8 mouse cellular contexts compared by ENCODE assay signal in genomic region chr10:67186489-67186888, GRCm38 (mm10).
DNase-seq lines count a peak whose midpoint lies in the region; ATAC-seq and TF ChIP-seq lines count a peak whose summit lies in the region.

No protein-coding gene starts in this region.

- no peak for ATAC-seq in neural tube, embryonic 11.5 days (ENCODE audit: insufficient read depth, low FRiP score, low TSS enrichment)
- no peak for ATAC-seq in limb, embryonic 14.5 days (ENCODE audit: low FRiP score, low read depth)
- ATAC-seq in stomach, postnatal 0 days (ENCODE audit: low FRiP score, low TSS enrichment): no peak

- H3K36me3 ChIP-seq in neural tube, embryonic 11.5 days (ENCODE audit: control insufficient read depth, insufficient read depth, low read length): no peaks in the 10 kb centered on the region
- H3K36me3 ChIP-seq in limb, embryonic 14.5 days (ENCODE audit: control insufficient read depth, insufficient read depth, low read length): peaks cover 8% of the 10 kb centered on the region; the same call in 1 of the 2 replicates
- no peaks in the 10 kb centered on the region for H3K36me3 ChIP-seq in stomach, postnatal 0 days (ENCODE audit: control insufficient read depth, insufficient read depth, low read length)

- H3K4me3 ChIP-seq in cerebellum, adult 2 months (replicated peaks; ENCODE audit: insufficient read depth, low read depth, low read length): peak overlapping the region; percentile 57
- H3K4me3 ChIP-seq in neural tube, embryonic 11.5 days (ENCODE audit: low read depth, low read length): peak overlapping the region; percentile 44
- H3K4me3 ChIP-seq in limb, embryonic 14.5 days (replicated peaks; ENCODE audit: low read length): peak overlapping the region; percentile 54
- H3K4me3 ChIP-seq in stomach, postnatal 0 days (ENCODE audit: low read depth, low read length): peak overlapping the region; percentile 48

- TF ChIP-seq EP300 in stomach, postnatal 0 days (optimal IDR thresholded peaks at IDR 0.05): no peak

- TF ChIP-seq CTCF in cerebellum, adult 2 months (IDR thresholded peaks at IDR 0.05; ENCODE audit: borderline replicate concordance, insufficient read depth, low read depth, low read length): no peak
- TF ChIP-seq CTCF in stomach, postnatal 0 days (IDR thresholded peaks at IDR 0.05; ENCODE audit: low read depth): no peak

- no peak overlapping the region for H3K9ac ChIP-seq in neural tube, embryonic 11.5 days (ENCODE audit: low read length)
- H3K9ac ChIP-seq in limb, embryonic 14.5 days (ENCODE audit: low read depth, low read length, severe bottlenecking): peak overlapping the region; percentile 74
- H3K9ac ChIP-seq in stomach, postnatal 0 days (ENCODE audit: low read length): peak overlapping the region; percentile 63; the same call in 1 of the 2 replicates

- DNase-seq in cerebellum, adult 2 months: no peak
- DNase-seq in cerebellum, adult 18-20 months: no peak
- no peak for DNase-seq in neural tube, embryonic 11.5 days (ENCODE audit: low spot score)
- no peak for DNase-seq in neural tube, embryonic 10.5 days (ENCODE audit: extremely low spot score, low spot score)
- no peak for DNase-seq in limb, embryonic 14.5 days (ENCODE audit: low spot score)
- DNase-seq in stomach, postnatal 0 days (ENCODE audit: low spot score): no peak
- no peak for DNase-seq in spleen, postnatal 14 days (ENCODE audit: low spot score in 2 of 2)
- DNase-seq in left cerebral cortex, postnatal 14 days (ENCODE audit: low spot score in 2 of 2): no peak

- no peak for TF ChIP-seq POLR2A in cerebellum, adult 2 months (IDR thresholded peaks at IDR 0.05; ENCODE audit: borderline replicate concordance, insufficient read depth, low read length)
- no peak for TF ChIP-seq POLR2A in limb, embryonic 14.5 days (IDR thresholded peaks at IDR 0.05; ENCODE audit: borderline replicate concordance, extremely low read depth, insufficient read depth, insufficient read length)

- H3K9me3 ChIP-seq in neural tube, embryonic 11.5 days (ENCODE audit: control insufficient read depth, low read length): no peaks in the 10 kb centered on the region
- H3K9me3 ChIP-seq in limb, embryonic 14.5 days (ENCODE audit: control insufficient read depth, low read length): no peaks in the 10 kb centered on the region
- H3K9me3 ChIP-seq in stomach, postnatal 0 days (ENCODE audit: control insufficient read depth, low read length): no peaks in the 10 kb centered on the region

- H3K4me2 ChIP-seq in neural tube, embryonic 11.5 days (ENCODE audit: low read depth): peak overlapping the region; percentile 68
- H3K4me2 ChIP-seq in limb, embryonic 14.5 days (replicated peaks; ENCODE audit: low read depth, low read length, severe bottlenecking): peak overlapping the region; percentile 69
- H3K4me2 ChIP-seq in stomach, postnatal 0 days (replicated peaks; ENCODE audit: low read depth): peak overlapping the region; percentile 64

- no peak overlapping the region for H3K27ac ChIP-seq in cerebellum, adult 2 months (ENCODE audit: insufficient read depth, low read length)
- H3K27ac ChIP-seq in neural tube, embryonic 11.5 days (ENCODE audit: low read depth, low read length): peak overlapping the region; percentile 97; the same call in 1 of the 2 replicates
- peak overlapping the region; percentile 92 for H3K27ac ChIP-seq in limb, embryonic 14.5 days (replicated peaks; ENCODE audit: low read depth, low read length)
- H3K27ac ChIP-seq in stomach, postnatal 0 days (replicated peaks): peak overlapping the region; percentile 42

- peaks cover 10% of the 10 kb centered on the region for H3K4me1 ChIP-seq in cerebellum, adult 2 months (ENCODE audit: control insufficient read depth, insufficient read depth, low read length)
- peaks cover 8% of the 10 kb centered on the region for H3K4me1 ChIP-seq in neural tube, embryonic 11.5 days (ENCODE audit: control insufficient read depth, insufficient read depth, low read length)
- H3K4me1 ChIP-seq in limb, embryonic 14.5 days (ENCODE audit: control insufficient read depth, insufficient read depth, low read length): peaks cover 14% of the 10 kb centered on the region
- no peaks in the 10 kb centered on the region for H3K4me1 ChIP-seq in stomach, postnatal 0 days (replicated peaks; ENCODE audit: control insufficient read depth, insufficient read depth)

- no peaks in the 10 kb centered on the region for H3K27me3 ChIP-seq in cerebellum, adult 2 months (ENCODE audit: control insufficient read depth, insufficient read depth, low read length)
- no peaks in the 10 kb centered on the region for H3K27me3 ChIP-seq in neural tube, embryonic 11.5 days (ENCODE audit: control insufficient read depth, insufficient read depth, low read length)
- H3K27me3 ChIP-seq in limb, embryonic 14.5 days (ENCODE audit: control insufficient read depth, insufficient read depth, low read length): no peaks in the 10 kb centered on the region
- H3K27me3 ChIP-seq in stomach, postnatal 0 days (ENCODE audit: control insufficient read depth, insufficient read depth, low read length): no peaks in the 10 kb centered on the region

- intact Hi-C loops in left cerebral cortex, postnatal 14 days (cut with DNase I): loop anchor here (5.0 to 10.0 kb wide), 2 partner anchors 59 to 162 kb away; no protein-coding TSS in a partner anchor
